Mouse (Mus musculus): Measurements from ENCODE around the gene Tssk3.

DNA sequence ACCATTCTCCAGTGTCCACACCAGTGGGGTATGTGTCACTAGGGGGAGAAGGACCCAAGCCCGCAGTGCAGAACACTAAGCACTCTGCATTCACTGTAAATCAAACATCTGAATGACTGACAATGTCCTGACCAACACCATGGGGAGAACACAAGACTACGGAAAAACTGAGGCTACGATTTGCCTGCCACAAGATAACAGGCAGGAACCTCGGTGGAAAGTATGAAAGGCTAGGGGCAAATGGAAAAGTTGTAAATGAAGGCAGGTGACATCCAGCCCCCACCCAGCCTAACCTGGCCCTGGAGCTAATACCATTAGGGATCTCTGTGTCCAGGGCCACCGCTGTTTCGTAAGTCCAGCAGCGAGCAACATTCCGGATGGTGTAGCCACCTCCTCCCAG, 27.7 kb upstream of the Tssk3 start:
- no peak for TF ChIP-seq CTCF (IDR thresholded peaks at IDR 0.05; ENCODE audit: insufficient read depth, low read depth, low read length)
- TF ChIP-seq POLR2A (IDR thresholded peaks at IDR 0.05; ENCODE audit: insufficient read depth, low read depth, low read length): no peak
